Mouse (Mus musculus) liver, embryonic 14.5 days (tissue): ENCODE measurements around the gene Trappc3. TPM values are rescaled to one million over a fixed set of nuclear protein-coding genes. Genes with fewer than 3 reads are reported as not detected.

Experiments
- ATAC-seq: fragments of 200-750 bp; cut with Nextera tagmentation; 2 replicates; pipeline ENCODE4 v1.8.0; 2017; ENCODE audit warnings: moderate number of reproducible peaks, mild to moderate bottlenecking, moderate library complexity; ENCODE audit not compliant: insufficient read depth
- DNase-seq, 3 experiments: peaks; one replicate each; pipeline ENCODE4 v3.0.0-alpha.2; 2012 to 2013; ENCODE audit warnings: low read depth in 3 of 3, low spot score in 3 of 3
- H3K27ac ChIP-seq: fragments of 300-500 bp; sonication (generic); 2 replicates; pipeline ENCODE4 v1.5.1; 2014; ENCODE audit warnings: moderate library complexity, mild to moderate bottlenecking, control low read depth, inconsistent platforms
- H3K27me3 ChIP-seq: fragments of 300-500 bp; sonication (generic); 2 replicates; pipeline ENCODE4 v1.6.1; 2014; ENCODE audit warnings: mild to moderate bottlenecking, low read length, moderate library complexity; ENCODE audit not compliant: control insufficient read depth, insufficient read depth
- H3K36me3 ChIP-seq: fragments of 300-500 bp; sonication (generic); replicated peaks from 2 replicates; pipeline ENCODE4 v1.6.1; 2014; ENCODE audit warnings: low read depth; ENCODE audit not compliant: control insufficient read depth, insufficient read depth
- H3K4me1 ChIP-seq, 2 experiments: fragments of 200-500 bp in 1 of 2; fragments of 300-500 bp in 1 of 2; sonication (generic) in 1 of 2; replicated peaks; 2 replicates each; pipeline ENCODE4 v1.6.1; 2012 to 2014; ENCODE audit warnings: antibody characterized with exemption in 1 of 2, inconsistent platforms in 1 of 2, low read length in 1 of 2; ENCODE audit not compliant: control insufficient read depth in 2 of 2, insufficient read depth in 2 of 2
- H3K4me2 ChIP-seq: fragments of 300-500 bp; sonication (generic); 2 replicates; pipeline ENCODE4 v1.6.1; 2014; ENCODE audit warnings: low read depth, mild to moderate bottlenecking, control low read depth, moderate library complexity
- H3K4me3 ChIP-seq, 2 experiments: fragments of 200-500 bp in 1 of 2; fragments of 300-500 bp in 1 of 2; sonication (generic) in 1 of 2; 2 replicates each; pipeline ENCODE4 v1.5.1; 2012 to 2014; ENCODE audit warnings: low read depth in 2 of 2, low read length in 2 of 2, mild to moderate bottlenecking in 2 of 2, control low read depth in 1 of 2, inconsistent platforms in 1 of 2, moderate library complexity in 1 of 2; ENCODE audit not compliant: insufficient read depth in 1 of 2
- H3K9ac ChIP-seq: fragments of 300-500 bp; sonication (generic); replicated peaks from 2 replicates; pipeline ENCODE4 v1.6.1; 2014; ENCODE audit warnings: mild to moderate bottlenecking, control low read depth, moderate library complexity
- H3K9me3 ChIP-seq: fragments of 300-500 bp; sonication (generic); 2 replicates; pipeline ENCODE4 v1.6.1; 2016; ENCODE audit warnings: low read length, mixed read lengths; ENCODE audit not compliant: control insufficient read depth
- CTCF ChIP-seq: IDR thresholded peaks from 2 replicates; pipeline ENCODE4 v1.5.1; 2016; ENCODE audit warnings: antibody characterized with exemption, low read depth, control low read depth
- EP300 ChIP-seq: IDR thresholded peaks from 2 replicates; pipeline ENCODE4 v1.6.1; 2016; ENCODE audit warnings: antibody characterized with exemption, low read depth
- WGBS: fragments of 180-500 bp; shearing (Covaris S2); extraction: QIAGEN DNeasy Blood & Tissue Kit; methylation state at CpG from one replicate; pipeline ENCODE4 v1.1.7; 2014; ENCODE audit not compliant: insufficient replicate concordance; 5-methylcytosine and 5-hydroxymethylcytosine counted together
- polyA plus RNA-seq, 2 experiments: library from polyadenylated mRNA; depleted of rRNA in 1 of 2; stranded (reverse) in 1 of 2; unstranded in 1 of 2; fragments of >200 nt; fragmentation: Nextera tagmentation in 1 of 2; extraction: Ambion mirVana in 1 of 2; gene quantifications; 2 replicates each; pipeline versions ENCODE4 v1.2.1 to v1.2.3; 2012 to 2014

Trappc3 gene
- polyA plus RNA-seq, 2 experiments: 8.8 to 23.4 TPM

GRCm38 (mm10) chr4:126259523-126260160 lies 2.5 kb upstream of the Trappc3 start:
- no peak for TF ChIP-seq CTCF
- TF ChIP-seq EP300: no peak
- ATAC-seq (no peak), DNase-seq (no peak)
- H3K4me1 ChIP-seq: peaks cover 30 to 41% of the 10 kb centered on the region in 2 experiments
- no peak overlapping the region for H3K9ac ChIP-seq
- no peaks in the 10 kb centered on the region for H3K36me3 ChIP-seq
- H3K4me3 ChIP-seq: peak overlapping the region in 1 of 2 experiments; percentile 7; a peak in 1 of 4 replicates
- 2% methylated on average over 15 of the region's 15 CpGs for WGBS
- peaks cover 32% of the 10 kb centered on the region for H3K27me3 ChIP-seq
- no peaks in the 10 kb centered on the region for H3K9me3 ChIP-seq
- peak overlapping the region; percentile 88 for H3K4me2 ChIP-seq
- no peak overlapping the region for H3K27ac ChIP-seq

GRCm38 (mm10) chr4:126260520-126261201 lies 1.5 kb upstream of the Trappc3 start:
- Histone ChIP-seq H3K27ac (peak overlapping the region; percentile 79), H3K9me3 (no peaks in the 10 kb centered on the region), H3K4me2 (peak overlapping the region; percentile 88), H3K9ac (peak overlapping the region; percentile 63), H3K27me3 (peaks cover 26% of the 10 kb centered on the region), H3K36me3 (no peaks in the 10 kb centered on the region), H3K4me1 (peaks cover 30 to 41% of the 10 kb centered on the region in 2 experiments), H3K4me3 (peak overlapping the region; percentile 23 to 26)
- no peak for TF ChIP-seq EP300
- TF ChIP-seq CTCF: no peak
- ATAC-seq (peak; percentile 75), DNase-seq (peak; percentile 74 to 82 (median 77))
- 4% methylated on average over 10 of the region's 10 CpGs for WGBS

- Histone ChIP-seq H3K36me3 (no peaks in the 10 kb centered on the region), H3K9me3 (no peaks in the 10 kb centered on the region), H3K9ac (peak overlapping the region; percentile 63), H3K27me3 (peaks cover 26% of the 10 kb centered on the region), H3K4me2 (peak overlapping the region; percentile 88), H3K4me3 (peak overlapping the region in 1 of 2 experiments; percentile 12; a peak in 1 of 4 replicates), H3K27ac (peak overlapping the region; percentile 79), H3K4me1 (peaks cover 30 to 41% of the 10 kb centered on the region in 2 experiments)
- WGBS: 58% methylated on average over 6 of the region's 6 CpGs
- ATAC-seq (0 out of 2 replicates have a peak, but pooled peaks have one; percentile 1), DNase-seq (no peak)
- TF ChIP-seq EP300 (no peak), CTCF (no peak)
Measured at GRCm38 (mm10) chr4:126261266-126261665, 859 bp upstream of the Trappc3 start.

GRCm38 (mm10) chr4:126261675-126262074 lies 450 bp upstream of the Trappc3 start:
- TF ChIP-seq EP300 (0 out of 2 replicates have a peak, but pooled peaks have one; percentile 11), CTCF (no peak)
- 42% methylated on average over 7 of the region's 7 CpGs for WGBS
- Histone ChIP-seq H3K4me1 (peaks cover 28 to 41% of the 10 kb centered on the region in 2 experiments), H3K4me2 (peak overlapping the region; percentile 88), H3K4me3 (peak overlapping the region; percentile 81 to 85), H3K9ac (no peak overlapping the region; the same call in 1 of the 2 replicates), H3K36me3 (no peaks in the 10 kb centered on the region), H3K27ac (peak overlapping the region; percentile 41; the same call in 1 of the 2 replicates), H3K9me3 (no peaks in the 10 kb centered on the region), H3K27me3 (peaks cover 26% of the 10 kb centered on the region)
- DNase-seq: no peak
- no peak for ATAC-seq

- H3K4me2 ChIP-seq: no peak overlapping the region
- DNase-seq (no peak), ATAC-seq (no peak)
- 64% methylated on average over 3 of the region's 3 CpGs for WGBS
- no peaks in the 10 kb centered on the region for H3K4me1 ChIP-seq
- no peak overlapping the region for H3K4me3 ChIP-seq
- no peaks in the 10 kb centered on the region for H3K27me3 ChIP-seq
- no peak overlapping the region for H3K9ac ChIP-seq
- H3K9me3 ChIP-seq: no peaks in the 10 kb centered on the region
- no peak overlapping the region for H3K27ac ChIP-seq
- no peaks in the 10 kb centered on the region; the same call in 1 of the 2 replicates for H3K36me3 ChIP-seq
- TF ChIP-seq EP300 (no peak), CTCF (no peak)
Measured at GRCm38 (mm10) chr4:126269292-126269691, 7.2 kb downstream of the Trappc3 start.
